Mouse (Mus musculus): ENCODE measurements at regions not wholly inside any gene's neighbourhood (a gene's known extent, or its start where the extent isn't known, plus 50 kb on each side); places are given as distances from the start of the nearest gene placed in this dataset.

- TF ChIP-seq CTCF (IDR thresholded peaks at IDR 0.05) (no peak), EP300 (IDR thresholded peaks at IDR 0.05; ENCODE audit: insufficient read depth, low read depth, low read length) (no peak), POLR2A (IDR thresholded peaks at IDR 0.05; ENCODE audit: insufficient read depth, low read depth, low read length) (no peak)
These were observed 175.0 kb upstream of the A430005L14Rik start for GRCm38 (mm10) chr4:153781981-153782521.
